ENCODE assay signal across 1 mouse cellular context in genomic region chr2:181111665-181112064, GRCm38 (mm10).
TF ChIP-seq lines count a peak whose summit lies in the region.

No protein-coding gene starts in this region.

TF ChIP-seq in MEL, 35 proteins besides CTCF, POLR2A, EP300 and RAD21:
- TF ChIP-seq SMC3 (IDR thresholded peaks at IDR 0.05; ENCODE audit: low read depth, low read length) (peak; percentile 50), ZC3H11A (IDR thresholded peaks at IDR 0.05; ENCODE audit: low read depth, low read length) (no peak; the same call in 1 of the 2 replicates)
